Mouse (Mus musculus) kidney, postnatal 4 days (tissue): ENCODE results near the gene Lpar1.

Experiments
- DNase-seq, 2 experiments: peaks; one replicate each; pipeline ENCODE4 v3.0.0; 2021; ENCODE audit warnings: mixed read lengths in 2 of 2

Gene Lpar1

DNA sequence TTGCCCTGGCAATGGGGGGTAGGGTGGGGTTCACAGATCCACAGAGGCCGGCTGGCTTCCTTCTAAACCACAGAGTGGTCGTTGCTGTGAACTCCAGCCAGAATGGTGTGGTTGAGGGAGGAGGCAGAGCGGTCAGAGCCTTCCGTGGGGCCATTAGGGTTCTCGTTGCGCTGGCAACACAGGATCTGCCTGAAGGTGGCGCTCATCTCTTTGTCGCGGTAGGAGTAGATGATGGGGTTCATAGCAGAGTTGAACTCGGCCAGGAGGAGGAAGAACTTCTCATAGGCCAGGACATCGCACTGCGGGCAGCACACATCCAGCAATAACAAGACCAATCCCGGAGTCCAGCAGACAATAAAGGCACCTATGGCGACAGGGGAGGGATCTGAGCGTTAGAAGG is 116.4 kb downstream of the Lpar1 start:
- no peak for DNase-seq

GRCm38 (mm10) chr4:58423276-58423930 is 130.3 kb downstream of the Lpar1 start:
- no peak for DNase-seq

DNA sequence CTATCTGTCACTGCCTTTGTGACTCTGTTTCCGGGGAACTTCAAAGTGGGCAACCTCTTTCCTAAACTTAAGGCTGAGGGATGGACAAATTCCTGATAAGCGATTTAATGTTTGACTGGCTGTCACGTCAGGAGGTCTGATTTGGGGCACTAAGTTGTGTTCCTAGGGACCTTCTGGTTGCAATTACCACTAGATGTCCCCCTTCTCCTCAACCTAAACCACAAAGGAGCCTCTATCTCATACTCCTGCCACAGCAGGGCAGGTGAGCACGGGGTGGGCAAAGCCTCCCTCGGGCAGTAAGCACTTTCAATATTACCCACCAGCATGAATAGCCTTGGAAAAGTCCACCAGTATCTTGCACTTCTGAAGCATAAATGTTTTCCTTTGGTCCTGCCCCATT is 134.5 kb downstream of the Lpar1 start:
- DNase-seq, result peak; percentile 11 to 16

- no peak for DNase-seq
Measured at GRCm38 (mm10) chr4:58417319-58417718, 136.4 kb downstream of the Lpar1 start.

DNA sequence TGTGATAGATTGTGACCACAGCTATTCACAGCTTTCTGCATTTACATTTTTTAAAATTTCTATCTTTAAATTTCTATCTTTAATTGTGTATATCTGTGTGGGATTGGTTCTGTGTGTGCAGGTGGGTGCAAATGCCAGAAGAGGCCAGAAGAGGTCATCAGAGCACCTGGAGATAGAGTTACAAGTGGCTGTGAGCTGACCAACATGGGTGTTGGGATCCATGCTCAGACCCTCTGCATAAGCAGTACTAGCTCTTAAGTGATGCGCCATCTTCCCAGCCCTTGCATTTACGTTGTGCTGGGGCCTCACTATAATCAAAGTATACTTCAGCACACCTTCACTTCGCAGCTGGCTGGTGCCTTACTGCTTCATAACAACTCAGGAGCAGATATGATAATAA is 138.2 kb downstream of the Lpar1 start:
- DNase-seq, result no peak

- DNase-seq, result peak; percentile 75 to 81
Measured at GRCm38 (mm10) chr4:58413188-58414185, 140.2 kb downstream of the Lpar1 start.

DNA sequence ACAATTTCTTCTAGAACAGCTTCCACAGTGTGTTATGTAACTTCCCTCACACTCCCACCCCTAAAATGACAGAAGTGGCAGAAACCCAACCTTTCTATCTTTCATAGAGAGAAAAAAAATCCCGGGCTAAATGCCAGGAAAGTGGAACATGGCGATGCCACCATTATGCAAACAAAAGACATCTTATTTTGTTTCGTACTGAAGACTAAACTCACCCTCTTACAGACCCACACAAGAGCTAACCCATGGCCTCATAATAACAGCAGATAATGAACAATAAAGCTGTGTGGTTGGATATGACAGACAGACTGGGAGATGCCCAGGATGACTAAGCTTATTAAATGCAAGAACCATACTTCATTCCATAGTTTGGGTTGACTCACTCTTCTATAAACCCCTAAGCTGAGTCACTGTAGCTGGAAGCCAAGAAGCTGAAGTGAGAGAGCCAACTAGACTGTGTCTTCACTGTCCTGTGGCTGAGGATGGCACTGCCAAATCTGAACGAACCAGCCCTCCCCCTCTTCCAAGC is 151.7 kb downstream of the Lpar1 start:
- DNase-seq, result no peak

GRCm38 (mm10) chr4:58400861-58401341 is 152.8 kb downstream of the Lpar1 start:
- DNase-seq, result peak; percentile 36 to 42
